Mouse (Mus musculus) E14TG2a.4 (cell line): Measurements from ENCODE around the gene Ern1.

ENCODE experiments used
- CTCF ChIP-seq: conservative IDR thresholded peaks from 2 replicates; pipeline ENCODE4 v1.5.1; 2014; ENCODE audit warnings: low read length
- NANOG ChIP-seq: IDR thresholded peaks from 2 replicates; pipeline ENCODE4 v1.6.1; 2014; ENCODE audit warnings: borderline replicate concordance, low read length, mixed read lengths
- POU5F1 ChIP-seq: IDR thresholded peaks from 2 replicates; pipeline ENCODE4 v1.6.1; 2014; ENCODE audit warnings: low read length, borderline replicate concordance

- TF ChIP-seq CTCF (no peak), NANOG (no peak), POU5F1 (no peak)
Measured at GRCm38 (mm10) chr11:106480530-106480885, 7.1 kb downstream of the Ern1 start.
